Mouse (Mus musculus): ENCODE measurements around the gene Rasal3. TPM values are rescaled to one million over a fixed set of nuclear protein-coding genes. Genes with fewer than 3 reads are reported as not detected.

Gene Rasal3
- polyA plus RNA-seq, 1 experiment from 2014 or later: 1.2 TPM

DNA sequence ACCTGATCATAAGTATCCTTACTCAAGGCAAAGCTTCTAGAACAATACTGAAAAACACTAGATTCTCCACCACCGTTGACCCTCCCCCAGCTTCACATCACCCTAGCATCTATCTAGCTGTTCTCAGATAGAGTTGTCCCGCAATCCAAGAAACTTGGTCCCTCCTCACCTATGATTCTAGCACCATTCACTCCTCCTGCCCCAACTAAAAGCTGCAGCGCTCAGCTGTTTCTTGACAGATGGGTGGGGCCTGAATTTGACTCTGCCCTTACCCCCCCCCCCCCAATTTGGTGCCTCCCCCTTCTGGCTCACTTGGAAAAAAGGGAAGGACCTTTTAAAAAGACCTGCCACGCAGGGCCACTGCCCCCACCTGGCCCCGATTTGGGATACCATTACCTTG, 38.5 kb downstream of the Rasal3 start:
- Histone ChIP-seq H3K9ac (peak overlapping the region; percentile 96), H3K27ac (peak overlapping the region; percentile 78), H3K36me3 (peaks cover 34% of the 10 kb centered on the region), H3K4me1 (peaks cover 30% of the 10 kb centered on the region), H3K9me3 (no peaks in the 10 kb centered on the region), H3K27me3 (no peaks in the 10 kb centered on the region), H3K4me3 (peak overlapping the region; percentile 94), H3K4me2 (peak overlapping the region; percentile 86)
- WGBS: 45% methylated on average over 5 of the region's 5 CpGs
- ATAC-seq (ENCODE audit: insufficient number of reproducible peaks, insufficient read depth, low FRiP score, low TSS enrichment, low read depth): no peak

DNA sequence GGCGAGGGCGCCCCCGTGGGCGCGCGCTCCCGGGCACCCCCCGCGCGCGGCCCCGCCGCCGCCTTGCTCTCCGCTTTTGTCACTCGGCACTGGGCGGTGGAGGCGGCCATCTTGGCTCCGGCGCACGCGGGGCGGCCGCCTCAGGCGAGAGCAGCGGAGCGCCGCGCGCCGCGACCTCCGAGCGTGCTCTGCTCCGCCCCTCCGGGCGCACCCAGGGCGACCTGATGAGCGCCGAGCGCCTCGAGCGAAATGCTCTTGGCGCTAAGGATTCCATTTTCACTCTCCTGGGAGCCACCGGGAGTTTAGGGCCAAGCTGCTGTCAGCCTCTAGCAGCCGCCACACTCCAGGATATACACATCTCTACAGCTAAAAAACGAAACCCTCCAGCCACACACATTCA, 39.1 kb downstream of the Rasal3 start:
- peak overlapping the region; percentile 94 for H3K4me3 ChIP-seq
- H3K9ac ChIP-seq: peak overlapping the region; percentile 96
- H3K36me3 ChIP-seq: peaks cover 39% of the 10 kb centered on the region
- H3K9me3 ChIP-seq: no peaks in the 10 kb centered on the region
- 1% methylated on average over 39 of the region's 47 CpGs for WGBS
- H3K4me2 ChIP-seq: peak overlapping the region; percentile 86
- peak overlapping the region; percentile 78 for H3K27ac ChIP-seq
- no peaks in the 10 kb centered on the region for H3K27me3 ChIP-seq
- peaks cover 30% of the 10 kb centered on the region for H3K4me1 ChIP-seq
- ATAC-seq (ENCODE audit: insufficient number of reproducible peaks, insufficient read depth, low FRiP score, low TSS enrichment, low read depth): peak; percentile 90

DNA sequence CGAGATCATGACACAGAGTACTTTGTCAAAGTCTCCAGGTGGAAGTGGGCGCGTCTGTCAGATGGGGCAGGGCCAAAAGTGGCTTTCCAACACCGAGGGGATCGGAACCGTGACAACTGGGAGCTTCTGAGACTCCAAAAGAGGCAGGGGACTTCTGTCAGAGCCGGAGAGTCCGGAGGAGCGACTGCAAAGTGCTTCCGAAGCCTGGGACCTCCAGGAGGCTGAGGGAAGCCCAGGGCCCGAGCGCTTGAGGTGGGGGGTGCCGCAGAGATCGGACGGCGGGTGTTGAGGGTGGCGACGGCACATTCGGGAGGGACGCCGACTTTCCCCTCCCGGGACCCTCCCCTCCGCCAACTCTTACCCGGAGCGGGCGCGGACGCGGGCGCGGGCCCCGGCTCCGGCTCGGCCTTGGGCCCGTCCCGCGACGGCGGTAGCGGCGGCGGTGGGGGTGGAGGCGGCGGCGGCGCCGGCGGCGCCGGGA, 39.5 kb downstream of the Rasal3 start:
- ATAC-seq (ENCODE audit: insufficient number of reproducible peaks, insufficient read depth, low FRiP score, low TSS enrichment, low read depth): peak; percentile 16; the same call in 1 of the 2 replicates
- H3K9ac ChIP-seq: peak overlapping the region; percentile 96
- H3K27ac ChIP-seq: peak overlapping the region; percentile 78
- no peaks in the 10 kb centered on the region for H3K27me3 ChIP-seq
- under 1% methylated on average over 47 of the region's 50 CpGs for WGBS
- H3K9me3 ChIP-seq: no peaks in the 10 kb centered on the region
- peaks cover 28% of the 10 kb centered on the region for H3K4me1 ChIP-seq
- peak overlapping the region; percentile 86 for H3K4me2 ChIP-seq
- peaks cover 44% of the 10 kb centered on the region for H3K36me3 ChIP-seq
- H3K4me3 ChIP-seq: peak overlapping the region; percentile 94

DNA sequence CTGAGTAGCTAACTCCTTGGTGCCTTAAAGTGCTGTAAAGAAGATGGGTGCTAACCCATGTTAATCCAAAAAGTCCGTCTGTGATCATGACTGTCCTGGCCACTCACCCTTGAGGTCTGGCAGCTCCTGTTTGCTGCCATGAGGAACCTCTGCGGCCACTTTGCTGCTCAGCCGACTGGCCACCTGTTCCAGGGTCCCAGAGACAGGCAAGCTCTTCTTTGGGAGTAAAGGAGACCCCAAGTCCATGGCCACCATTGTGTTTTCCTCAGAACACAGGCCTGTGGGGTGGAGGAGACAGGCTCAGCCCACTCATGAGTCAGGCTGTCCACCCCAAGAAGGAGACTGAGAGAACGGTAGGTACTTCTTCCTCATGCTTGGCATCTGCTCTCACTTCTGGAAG, 40.7 kb downstream of the Rasal3 start:
- ATAC-seq (ENCODE audit: insufficient number of reproducible peaks, insufficient read depth, low FRiP score, low TSS enrichment, low read depth): no peak
- Histone ChIP-seq H3K27ac (no peak overlapping the region), H3K4me1 (peaks cover 27% of the 10 kb centered on the region), H3K4me2 (peak overlapping the region; percentile 86), H3K36me3 (peaks cover 53% of the 10 kb centered on the region), H3K27me3 (no peaks in the 10 kb centered on the region), H3K4me3 (peak overlapping the region; percentile 94), H3K9ac (peak overlapping the region; percentile 96), H3K9me3 (no peaks in the 10 kb centered on the region)
- 82% methylated on average over 4 of the region's 4 CpGs for WGBS

DNA sequence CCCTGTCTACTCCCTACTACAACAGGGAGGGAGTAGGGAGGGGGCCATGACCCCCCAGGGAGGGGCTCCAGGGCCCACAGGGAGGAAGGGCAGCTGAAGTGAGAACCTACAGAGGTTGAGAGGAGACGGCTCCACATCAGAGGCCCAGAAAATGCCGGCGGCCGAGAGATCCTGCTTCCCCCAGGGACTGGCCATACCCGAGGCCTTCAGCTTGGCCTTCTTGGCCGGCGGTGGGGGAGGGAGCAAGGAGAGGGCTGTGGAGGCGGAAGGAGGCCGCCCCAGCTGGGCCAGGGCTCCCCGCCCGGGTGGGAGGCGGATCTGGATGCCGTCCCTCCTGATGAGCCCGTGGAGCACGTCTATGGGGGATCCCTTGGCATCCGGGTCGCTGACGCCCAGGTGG, 43.5 kb downstream of the Rasal3 start:
- H3K36me3 ChIP-seq: peaks cover 78% of the 10 kb centered on the region
- no peak overlapping the region for H3K27ac ChIP-seq
- no peak overlapping the region for H3K4me2 ChIP-seq
- H3K27me3 ChIP-seq: no peaks in the 10 kb centered on the region
- H3K4me1 ChIP-seq: peaks cover 22% of the 10 kb centered on the region
- no peak overlapping the region for H3K4me3 ChIP-seq
- ATAC-seq (ENCODE audit: insufficient number of reproducible peaks, insufficient read depth, low FRiP score, low TSS enrichment, low read depth): no peak
- H3K9me3 ChIP-seq: no peaks in the 10 kb centered on the region
- 90% methylated on average over 18 of the region's 18 CpGs for WGBS
- H3K9ac ChIP-seq: no peak overlapping the region

DNA sequence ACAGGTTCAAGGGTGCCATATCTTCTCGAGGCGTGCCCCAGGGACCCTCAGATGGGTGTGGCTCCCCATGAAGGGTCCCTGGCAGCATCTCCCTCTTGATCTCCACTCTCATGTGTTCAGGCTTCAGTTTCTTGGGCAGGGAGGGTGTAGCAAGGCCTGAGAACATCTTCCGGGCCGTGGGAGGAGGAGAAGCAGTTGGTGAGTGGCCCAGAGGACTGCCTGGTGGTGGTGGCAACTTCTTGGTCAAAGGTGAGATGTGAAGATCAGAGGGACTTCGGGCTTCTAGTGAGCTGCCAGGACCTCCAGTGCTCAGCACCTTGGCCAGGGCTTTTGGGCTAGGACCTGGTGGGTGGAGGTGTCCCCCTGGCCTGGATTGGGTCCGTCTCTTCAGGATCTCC, 44.4 kb downstream of the Rasal3 start:
- Histone ChIP-seq H3K27me3 (no peaks in the 10 kb centered on the region), H3K36me3 (peaks cover 88% of the 10 kb centered on the region), H3K4me3 (no peak overlapping the region), H3K4me1 (peaks cover 18% of the 10 kb centered on the region), H3K4me2 (no peak overlapping the region), H3K9me3 (no peaks in the 10 kb centered on the region), H3K27ac (no peak overlapping the region), H3K9ac (no peak overlapping the region)
- 95% methylated on average over 6 of the region's 6 CpGs for WGBS
- no peak for ATAC-seq (ENCODE audit: insufficient number of reproducible peaks, insufficient read depth, low FRiP score, low TSS enrichment, low read depth)

DNA sequence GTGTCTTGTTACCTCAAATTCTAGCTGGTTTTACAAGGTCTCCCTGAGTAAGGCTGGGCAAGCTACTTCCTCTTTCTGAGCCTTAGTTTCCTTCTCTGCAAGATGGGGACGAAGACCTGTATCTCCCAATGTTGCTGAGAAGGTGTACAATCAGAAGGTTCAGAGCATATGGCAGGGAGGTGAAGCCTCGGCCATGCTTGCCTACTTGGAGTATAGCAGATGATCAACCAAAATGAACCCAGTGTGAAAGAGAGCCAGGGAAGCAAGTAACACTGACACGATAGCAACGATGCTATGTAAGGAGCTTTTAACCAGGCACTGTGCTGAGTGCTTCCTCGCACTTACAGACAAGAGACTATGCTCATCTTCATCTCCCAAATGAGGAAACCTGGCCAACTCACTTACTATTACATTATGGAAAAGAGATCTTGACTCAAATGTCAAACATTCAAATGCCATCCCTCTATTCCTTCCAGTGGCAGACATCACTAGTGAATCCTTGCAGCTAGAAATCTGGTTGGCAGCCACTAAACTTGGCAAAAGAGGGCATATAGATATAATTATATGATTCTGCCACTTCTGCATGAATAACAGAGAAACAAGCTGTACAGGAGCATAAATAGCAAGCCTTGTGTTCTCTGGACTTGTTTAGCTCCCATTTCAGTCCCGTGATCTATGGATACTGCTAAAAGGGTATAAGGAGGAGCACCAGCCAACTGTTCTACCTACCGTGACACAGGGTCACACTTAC, 45.0 kb downstream of the Rasal3 start:
- WGBS: 93% methylated on average over 7 of the region's 7 CpGs
- H3K9ac ChIP-seq: no peak overlapping the region
- H3K4me2 ChIP-seq: no peak overlapping the region
- H3K4me1 ChIP-seq: peaks cover 18% of the 10 kb centered on the region
- no peaks in the 10 kb centered on the region for H3K9me3 ChIP-seq
- no peak overlapping the region for H3K27ac ChIP-seq
- H3K27me3 ChIP-seq: no peaks in the 10 kb centered on the region
- ATAC-seq (ENCODE audit: insufficient number of reproducible peaks, insufficient read depth, low FRiP score, low TSS enrichment, low read depth): no peak
- H3K4me3 ChIP-seq: no peak overlapping the region
- peaks cover 93% of the 10 kb centered on the region for H3K36me3 ChIP-seq

DNA sequence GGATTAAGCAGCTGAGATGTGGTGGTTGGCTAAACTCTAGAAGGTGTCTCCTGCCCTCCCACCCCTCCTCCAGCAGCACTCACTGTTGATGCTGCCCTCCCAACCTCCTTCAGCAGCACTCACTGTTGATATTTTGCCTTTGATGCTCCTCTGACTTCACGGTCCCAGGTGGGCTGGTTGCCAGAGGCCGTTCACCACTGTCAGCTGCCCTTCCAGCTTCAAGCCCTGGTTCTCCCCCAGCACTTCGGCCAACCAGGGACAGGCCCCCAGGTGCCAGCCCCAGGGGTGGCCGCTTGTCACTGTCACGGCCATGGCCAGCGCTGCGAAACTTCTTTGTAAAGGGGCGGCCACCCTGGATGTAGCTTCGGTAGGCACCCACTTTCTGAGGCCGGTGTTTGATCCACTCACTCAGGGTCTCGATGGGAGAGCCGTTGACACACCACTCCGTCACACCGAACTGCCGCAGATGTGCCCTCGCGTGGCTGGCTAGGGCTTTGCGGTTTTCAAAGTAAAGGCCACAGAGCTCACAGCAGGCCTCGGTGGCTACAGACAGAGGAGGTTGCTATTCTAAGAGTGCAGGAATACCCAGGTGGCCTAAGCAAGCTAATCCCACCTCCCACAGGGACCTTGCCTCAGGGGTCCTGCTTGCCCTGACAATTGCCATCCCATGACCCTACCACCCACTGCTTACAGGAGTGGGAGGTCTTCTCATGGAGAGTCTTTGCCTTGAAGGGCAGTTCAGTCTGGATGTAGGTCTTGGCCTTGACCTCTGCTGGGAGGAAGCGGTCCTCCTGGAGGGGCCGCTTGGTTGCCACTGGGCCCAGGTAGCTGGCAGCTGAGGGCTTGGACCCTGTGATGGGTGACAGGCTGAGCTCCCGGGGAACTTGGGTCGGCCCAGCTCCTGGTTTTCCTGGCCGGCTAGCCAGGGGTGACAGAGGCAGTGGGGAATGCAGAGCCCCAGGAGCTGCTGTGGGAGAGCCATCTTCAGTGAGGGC, 46.3 kb downstream of the Rasal3 start:
- no peak for ATAC-seq (ENCODE audit: insufficient number of reproducible peaks, insufficient read depth, low FRiP score, low TSS enrichment, low read depth)
- no peak overlapping the region for H3K4me2 ChIP-seq
- no peak overlapping the region for H3K27ac ChIP-seq
- H3K9ac ChIP-seq: peak overlapping the region; percentile 32; the same call in 1 of the 2 replicates
- WGBS: 87% methylated on average over 24 of the region's 24 CpGs
- peaks cover 8% of the 10 kb centered on the region for H3K4me1 ChIP-seq
- H3K27me3 ChIP-seq: no peaks in the 10 kb centered on the region
- H3K4me3 ChIP-seq: no peak overlapping the region
- no peaks in the 10 kb centered on the region for H3K9me3 ChIP-seq
- peaks cover 89% of the 10 kb centered on the region for H3K36me3 ChIP-seq

DNA sequence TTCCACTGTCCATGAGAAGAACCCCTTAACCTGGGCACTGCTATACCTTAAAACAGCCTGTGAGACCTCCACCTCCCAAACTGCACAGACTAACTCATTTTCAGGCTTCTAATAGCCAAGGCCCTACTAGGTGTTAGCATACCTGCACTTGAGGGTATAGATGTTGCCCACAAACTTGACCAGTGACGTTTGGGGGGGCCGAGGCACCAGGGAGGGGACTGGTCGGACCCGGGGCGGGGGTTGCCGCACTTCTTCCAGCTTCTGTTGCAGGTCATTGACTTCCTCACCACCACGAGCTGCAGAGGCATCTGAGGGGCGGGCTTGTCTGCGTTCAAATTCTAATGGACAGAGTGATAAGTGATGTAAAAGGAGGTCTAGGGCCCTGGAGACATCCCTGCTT, 47.1 kb downstream of the Rasal3 start:
- H3K27me3 ChIP-seq: no peaks in the 10 kb centered on the region
- H3K4me1 ChIP-seq: peaks cover under 1% of the 10 kb centered on the region; the same call in 1 of the 2 replicates
- 89% methylated on average over 9 of the region's 9 CpGs for WGBS
- H3K36me3 ChIP-seq: peaks cover 81% of the 10 kb centered on the region
- no peak for ATAC-seq (ENCODE audit: insufficient number of reproducible peaks, insufficient read depth, low FRiP score, low TSS enrichment, low read depth)
- no peak overlapping the region for H3K4me2 ChIP-seq
- H3K4me3 ChIP-seq: no peak overlapping the region
- H3K27ac ChIP-seq: no peak overlapping the region
- H3K9ac ChIP-seq: no peak overlapping the region
- H3K9me3 ChIP-seq: no peaks in the 10 kb centered on the region

DNA sequence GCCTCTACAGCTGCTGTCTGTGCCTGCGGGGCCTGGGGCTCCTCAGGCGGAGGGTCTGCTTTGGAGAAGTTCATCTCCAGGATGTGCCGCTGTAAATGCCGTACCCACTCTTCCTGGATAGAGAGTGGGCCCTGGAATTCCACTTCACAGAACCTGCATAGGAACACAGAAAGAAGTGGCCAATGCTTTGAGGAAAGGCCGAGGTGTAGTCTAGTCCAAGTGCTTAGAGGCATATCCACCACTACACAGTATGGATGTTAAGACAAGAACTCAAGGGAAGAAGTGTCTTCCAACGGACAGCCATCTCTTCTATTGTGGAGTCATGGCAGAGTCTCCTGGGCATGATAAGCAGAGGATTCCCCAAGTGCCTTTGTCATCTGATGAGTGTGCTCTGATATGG, 48.4 kb downstream of the Rasal3 start:
- Histone ChIP-seq H3K4me3 (no peak overlapping the region), H3K4me1 (no peaks in the 10 kb centered on the region), H3K9ac (no peak overlapping the region), H3K9me3 (no peaks in the 10 kb centered on the region), H3K36me3 (peaks cover 69% of the 10 kb centered on the region), H3K27me3 (no peaks in the 10 kb centered on the region), H3K4me2 (no peak overlapping the region), H3K27ac (no peak overlapping the region)
- 92% methylated on average over 6 of the region's 6 CpGs for WGBS
- ATAC-seq (ENCODE audit: insufficient number of reproducible peaks, insufficient read depth, low FRiP score, low TSS enrichment, low read depth): no peak

DNA sequence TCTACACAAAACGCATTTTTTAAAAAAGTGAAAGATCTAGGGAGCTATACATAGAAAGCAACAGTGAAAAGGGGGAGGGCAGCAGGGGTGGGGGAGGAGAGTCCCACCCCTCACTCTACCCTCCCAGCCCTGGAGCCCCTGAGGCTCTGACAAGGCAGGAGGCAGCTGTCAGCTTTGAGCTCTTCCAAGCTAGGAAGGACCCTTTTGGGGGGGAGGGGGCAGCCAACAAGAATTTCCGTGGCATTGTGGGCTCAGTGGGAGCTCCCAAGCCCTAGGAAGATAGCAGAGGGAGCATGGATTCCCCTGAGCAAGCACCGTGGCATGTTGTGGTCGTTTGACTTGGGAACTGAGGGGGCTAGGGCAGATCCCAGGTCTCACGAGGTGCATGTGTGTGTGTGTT, 49.2 kb downstream of the Rasal3 start:
- Histone ChIP-seq H3K4me1 (peaks cover 4% of the 10 kb centered on the region), H3K9ac (peak overlapping the region; percentile 47; the same call in 1 of the 2 replicates), H3K27ac (no peak overlapping the region), H3K4me2 (no peak overlapping the region), H3K36me3 (peaks cover 61% of the 10 kb centered on the region), H3K4me3 (no peak overlapping the region), H3K27me3 (no peaks in the 10 kb centered on the region), H3K9me3 (no peaks in the 10 kb centered on the region)
- WGBS: 57% methylated on average over 5 of the region's 5 CpGs
- ATAC-seq (ENCODE audit: insufficient number of reproducible peaks, insufficient read depth, low FRiP score, low TSS enrichment, low read depth): no peak

Measured in embryonic facial prominence, embryonic 13.5 days (tissue).